Mouse (Mus musculus) heart, embryonic 14.5 days (tissue): ENCODE data around the gene Apoa1. TPM values are rescaled to one million over a fixed set of nuclear protein-coding genes. Genes with fewer than 3 reads are reported as not detected.

Experiments
- ATAC-seq: fragments of 200-750 bp; cut with Nextera tagmentation; 2 replicates; pipeline ENCODE4 v1.8.0; 2017; ENCODE audit warnings: low read depth, moderate TSS enrichment; ENCODE audit not compliant: insufficient number of reproducible peaks, insufficient read depth, low FRiP score
- H3K27ac ChIP-seq, 2 experiments: fragments of 200-500 bp in 1 of 2; fragments of 300-500 bp in 1 of 2; sonication (generic) in 1 of 2; replicated peaks in 1 of 2; 2 replicates each; pipeline ENCODE4 v1.5.1; 2012 to 2014; ENCODE audit warnings: low read depth in 2 of 2, low read length in 2 of 2, control low read depth in 1 of 2, mild to moderate bottlenecking in 1 of 2, mixed read lengths in 1 of 2; ENCODE audit not compliant: control insufficient read depth in 1 of 2, insufficient read depth in 1 of 2
- H3K27me3 ChIP-seq: fragments of 300-500 bp; sonication (generic); 2 replicates; pipeline ENCODE4 v1.6.1; 2014; ENCODE audit warnings: mild to moderate bottlenecking, low read length, control low read depth; ENCODE audit not compliant: control insufficient read depth, insufficient read depth
- H3K36me3 ChIP-seq: fragments of 300-500 bp; sonication (generic); 2 replicates; pipeline ENCODE4 v1.6.1; 2014; ENCODE audit warnings: mild to moderate bottlenecking, control low read depth, low read length, mixed read lengths; ENCODE audit not compliant: control insufficient read depth, insufficient read depth
- H3K4me1 ChIP-seq, 2 experiments: fragments of 200-500 bp in 1 of 2; fragments of 300-500 bp in 1 of 2; sonication (generic) in 1 of 2; 2 replicates each; pipeline ENCODE4 v1.6.1; 2012 to 2014; ENCODE audit warnings: low read length in 2 of 2, control low read depth in 1 of 2, mixed read lengths in 1 of 2; ENCODE audit not compliant: control insufficient read depth in 2 of 2, insufficient read depth in 2 of 2
- H3K4me2 ChIP-seq: fragments of 300-500 bp; sonication (generic); 2 replicates; pipeline ENCODE4 v1.6.1; 2014; ENCODE audit warnings: mild to moderate bottlenecking, low read length
- H3K4me3 ChIP-seq, 2 experiments: fragments of 200-500 bp in 1 of 2; fragments of 300-500 bp in 1 of 2; sonication (generic) in 1 of 2; 2 replicates each; pipeline ENCODE4 v1.5.1; 2012 to 2014; ENCODE audit warnings: low read length in 2 of 2, mild to moderate bottlenecking in 2 of 2, control low read depth in 1 of 2, low read depth in 1 of 2, moderate library complexity in 1 of 2; ENCODE audit not compliant: control insufficient read depth in 1 of 2, insufficient read depth in 1 of 2
- H3K9ac ChIP-seq: fragments of 300-500 bp; sonication (generic); 2 replicates; pipeline ENCODE4 v1.6.1; 2014; ENCODE audit warnings: mild to moderate bottlenecking, low read length
- H3K9me3 ChIP-seq: fragments of 300-500 bp; sonication (generic); 2 replicates; pipeline ENCODE4 v1.6.1; 2016; ENCODE audit warnings: low read length, control low read depth; ENCODE audit not compliant: control insufficient read depth
- WGBS: fragments of 180-500 bp; shearing (Covaris S2); extraction: QIAGEN DNeasy Blood & Tissue Kit; methylation state at CpG from one replicate; pipeline ENCODE4 v1.1.7; 2014; 5-methylcytosine and 5-hydroxymethylcytosine counted together
- polyA plus RNA-seq: library from polyadenylated mRNA; unstranded; fragments of >200 nt; fragmentation: Nextera tagmentation; extraction: Ambion mirVana; gene quantifications from 2 replicates; pipeline ENCODE4 v1.2.1, GENCODE M21; 2014

Apoa1 gene
- polyA plus RNA-seq, 1 experiment from 2014 or later: 1.5 TPM

DNA sequence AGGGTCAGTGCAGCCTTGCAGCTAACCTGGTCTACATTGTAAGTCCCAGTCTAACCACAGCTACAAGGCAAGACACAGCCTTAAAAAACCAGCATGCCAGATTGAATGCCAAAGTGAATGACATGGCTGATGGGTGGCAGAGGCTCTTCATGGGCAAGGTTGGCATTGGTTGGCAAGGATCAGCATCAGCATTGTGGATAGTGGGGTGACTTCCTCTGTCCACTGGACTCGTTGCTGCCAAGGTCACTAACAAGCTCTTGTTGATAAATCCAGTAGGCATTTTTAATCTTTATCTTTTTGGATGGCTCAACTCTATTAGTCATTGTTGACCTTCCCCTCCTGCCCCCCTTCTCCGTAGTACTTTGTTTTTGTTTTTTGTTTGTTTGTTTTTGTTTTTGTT, 28.8 kb upstream of the Apoa1 start:
- 69% methylated on average over 2 of the region's 2 CpGs for WGBS
- peaks cover 65% of the 10 kb centered on the region for H3K36me3 ChIP-seq
- no peaks in the 10 kb centered on the region for H3K27me3 ChIP-seq
- peaks cover 23 to 48% of the 10 kb centered on the region in 2 experiments for H3K4me1 ChIP-seq
- H3K4me2 ChIP-seq: no peak overlapping the region
- H3K27ac ChIP-seq: no peak overlapping the region
- ATAC-seq: no peak
- no peak overlapping the region for H3K9ac ChIP-seq
- no peaks in the 10 kb centered on the region for H3K9me3 ChIP-seq
- no peak overlapping the region for H3K4me3 ChIP-seq

DNA sequence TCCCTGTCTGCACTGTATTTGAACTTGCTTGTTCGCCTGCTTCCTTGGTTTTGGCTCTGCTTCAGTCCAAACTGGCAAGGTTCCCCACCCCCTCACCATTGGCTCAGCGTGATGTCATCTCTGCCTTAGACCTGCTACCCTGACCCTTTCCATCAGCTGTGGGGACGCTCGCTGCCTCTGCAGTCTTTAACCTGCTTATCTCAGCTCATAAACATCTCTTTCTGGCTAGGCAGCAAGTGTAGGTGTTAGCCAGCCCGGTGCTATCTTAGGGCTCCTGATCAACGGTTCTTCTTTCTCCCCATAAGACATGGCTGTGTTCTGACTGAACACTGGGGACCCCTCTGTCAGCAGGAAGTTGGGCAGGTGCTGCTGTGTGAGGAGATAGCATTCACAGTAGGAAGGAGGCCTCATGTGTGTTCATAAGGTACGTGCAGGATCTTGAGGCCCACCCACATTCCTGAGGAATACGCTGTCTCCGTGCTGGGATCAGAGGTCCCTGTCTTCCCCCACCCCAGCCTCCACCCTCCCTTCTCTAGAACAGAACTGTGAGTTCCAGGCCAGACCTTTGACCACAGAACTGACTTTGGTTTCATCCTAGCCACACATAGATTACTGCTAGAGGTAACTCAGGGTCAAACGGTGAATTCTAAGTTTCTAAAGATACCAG, 21.4 kb upstream of the Apoa1 start:
- H3K9ac ChIP-seq: no peak overlapping the region
- H3K9me3 ChIP-seq: no peaks in the 10 kb centered on the region
- no peaks in the 10 kb centered on the region for H3K27me3 ChIP-seq
- 61% methylated on average over 10 of the region's 10 CpGs for WGBS
- H3K4me3 ChIP-seq: no peak overlapping the region
- H3K4me2 ChIP-seq: no peak overlapping the region
- peaks cover 86% of the 10 kb centered on the region for H3K36me3 ChIP-seq
- no peak overlapping the region for H3K27ac ChIP-seq
- ATAC-seq: no peak
- H3K4me1 ChIP-seq: peaks cover 0 to 5% of the 10 kb centered on the region in 2 experiments; a peak in 2 of 4 replicates

- Histone ChIP-seq H3K9ac (no peak overlapping the region), H3K27me3 (no peaks in the 10 kb centered on the region), H3K4me3 (no peak overlapping the region), H3K27ac (no peak overlapping the region), H3K9me3 (no peaks in the 10 kb centered on the region), H3K36me3 (peaks cover 86% of the 10 kb centered on the region), H3K4me1 (peaks cover 0 to 4% of the 10 kb centered on the region in 2 experiments; a peak in 1 of 4 replicates), H3K4me2 (no peak overlapping the region)
- 86% methylated on average over 6 of the region's 6 CpGs for WGBS
- no peak for ATAC-seq
Measured at GRCm38 (mm10) chr9:46207501-46207869, 20.9 kb upstream of the Apoa1 start.

DNA sequence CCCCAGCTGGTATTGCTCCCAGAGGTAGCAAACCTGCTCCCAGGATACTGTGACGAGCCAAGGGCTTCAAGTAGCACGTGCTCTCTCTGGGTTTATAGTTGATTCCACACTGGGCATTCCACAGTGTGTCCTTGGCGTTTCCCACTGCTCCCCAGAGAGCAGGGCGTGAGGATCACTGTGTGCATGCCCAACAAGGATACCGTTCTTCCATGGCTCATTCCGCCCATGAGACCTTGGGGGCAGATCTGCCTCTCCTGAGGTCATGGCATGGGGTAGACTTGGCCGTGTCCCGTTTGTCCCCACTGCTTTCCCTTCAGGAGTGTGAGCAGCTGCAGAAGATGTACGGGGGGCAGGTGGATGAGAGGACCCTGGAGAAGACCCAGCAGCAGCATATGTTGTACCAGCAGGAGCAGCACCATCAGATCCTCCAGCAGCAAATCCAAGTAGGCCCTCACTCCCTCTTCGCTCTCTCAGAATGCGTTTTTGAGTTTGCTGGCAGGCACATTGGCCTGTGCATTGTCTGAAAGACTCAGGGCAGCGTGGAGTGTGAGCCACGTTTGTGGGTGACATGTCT, 19.9 kb upstream of the Apoa1 start:
- H3K27me3 ChIP-seq: no peaks in the 10 kb centered on the region
- no peak for ATAC-seq
- peaks cover 89% of the 10 kb centered on the region for H3K36me3 ChIP-seq
- H3K9ac ChIP-seq: no peak overlapping the region
- H3K9me3 ChIP-seq: no peaks in the 10 kb centered on the region
- 87% methylated on average over 13 of the region's 13 CpGs for WGBS
- no peak overlapping the region for H3K27ac ChIP-seq
- H3K4me1 ChIP-seq: 0 out of 4 replicates have a peak, but pooled peaks cover 0 to under 1% of the 10 kb centered on the region in 2 experiments
- no peak overlapping the region for H3K4me3 ChIP-seq
- no peak overlapping the region for H3K4me2 ChIP-seq

- Histone ChIP-seq H3K4me3 (no peak overlapping the region), H3K4me2 (no peak overlapping the region), H3K4me1 (peaks cover 0 to 10% of the 10 kb centered on the region in 2 experiments; a peak in 2 of 4 replicates), H3K9ac (no peak overlapping the region), H3K36me3 (peaks cover 87% of the 10 kb centered on the region), H3K9me3 (no peaks in the 10 kb centered on the region), H3K27ac (no peak overlapping the region), H3K27me3 (no peaks in the 10 kb centered on the region)
- no peak for ATAC-seq
- WGBS: 89% methylated on average over 12 of the region's 12 CpGs
Measured at GRCm38 (mm10) chr9:46210473-46210872, 17.9 kb upstream of the Apoa1 start.

GRCm38 (mm10) chr9:46214276-46214675, 14.1 kb upstream of the Apoa1 start:
- no peak for ATAC-seq
- H3K4me2 ChIP-seq: no peak overlapping the region
- H3K9me3 ChIP-seq: no peaks in the 10 kb centered on the region
- no peaks in the 10 kb centered on the region for H3K27me3 ChIP-seq
- H3K4me1 ChIP-seq: peaks cover 0 to 18% of the 10 kb centered on the region in 2 experiments; a peak in 3 of 4 replicates
- 76% methylated on average over 4 of the region's 4 CpGs for WGBS
- H3K36me3 ChIP-seq: peaks cover 59% of the 10 kb centered on the region
- H3K27ac ChIP-seq: no peak overlapping the region
- H3K9ac ChIP-seq: no peak overlapping the region
- H3K4me3 ChIP-seq: no peak overlapping the region

GRCm38 (mm10) chr9:46214946-46215337, 13.4 kb upstream of the Apoa1 start:
- H3K4me3 ChIP-seq: no peak overlapping the region
- no peak overlapping the region for H3K4me2 ChIP-seq
- H3K9me3 ChIP-seq: no peaks in the 10 kb centered on the region
- no peak overlapping the region for H3K27ac ChIP-seq
- H3K9ac ChIP-seq: no peak overlapping the region
- H3K27me3 ChIP-seq: no peaks in the 10 kb centered on the region
- ATAC-seq: no peak
- H3K4me1 ChIP-seq: peaks cover 0 to 18% of the 10 kb centered on the region in 2 experiments; a peak in 3 of 4 replicates
- H3K36me3 ChIP-seq: peaks cover 61% of the 10 kb centered on the region
- 78% methylated on average over 10 of the region's 10 CpGs for WGBS
